Mouse (Mus musculus) embryo, embryonic 10.5 days (tissue): ENCODE results near the gene Asb17.
"Not testable (repeated sequence)": the region's sequence is repeated elsewhere in the genome, so short reads cannot be mapped to it uniquely, and the experiment has no call there.

ENCODE experiments used
- DNase-seq: peaks from one replicate; pipeline ENCODE4 v3.0.0-alpha.2; 2015; ENCODE audit warnings: low spot score

Asb17 gene

GRCm38 (mm10) chr3:153844030-153844429 is at the start of gene Asb17:
Gene Asb17, plus strand, starts transcription at chr3:153844209.
- DNase-seq, result no peak

- DNase-seq, result no peak
These were observed 46.4 kb upstream of the Asb17 start for GRCm38 (mm10) chr3:153797574-153797973.

GRCm38 (mm10) chr3:153799603-153800002 is 44.4 kb upstream of the Asb17 start:
- DNase-seq, result no peak

DNA sequence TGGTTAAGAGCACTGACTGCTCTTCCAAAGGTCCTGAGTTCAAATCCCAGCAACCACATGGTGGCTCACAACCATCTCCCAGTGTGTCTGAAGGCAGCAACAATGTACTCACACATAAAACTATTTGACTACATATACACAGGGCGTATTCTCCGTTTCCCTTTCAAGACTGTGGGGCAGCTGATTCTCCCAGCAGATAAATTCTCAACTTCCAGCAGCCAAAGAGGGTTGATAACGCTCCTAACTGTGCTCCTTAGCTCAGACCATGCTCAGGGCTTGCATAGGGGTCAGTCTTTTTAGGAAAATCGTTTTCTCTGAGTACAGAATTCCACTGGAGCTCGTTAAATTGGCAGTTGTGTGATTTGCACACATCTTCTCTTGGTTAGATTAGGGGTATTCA is 43.3 kb upstream of the Asb17 start:
- no peak for DNase-seq

DNA sequence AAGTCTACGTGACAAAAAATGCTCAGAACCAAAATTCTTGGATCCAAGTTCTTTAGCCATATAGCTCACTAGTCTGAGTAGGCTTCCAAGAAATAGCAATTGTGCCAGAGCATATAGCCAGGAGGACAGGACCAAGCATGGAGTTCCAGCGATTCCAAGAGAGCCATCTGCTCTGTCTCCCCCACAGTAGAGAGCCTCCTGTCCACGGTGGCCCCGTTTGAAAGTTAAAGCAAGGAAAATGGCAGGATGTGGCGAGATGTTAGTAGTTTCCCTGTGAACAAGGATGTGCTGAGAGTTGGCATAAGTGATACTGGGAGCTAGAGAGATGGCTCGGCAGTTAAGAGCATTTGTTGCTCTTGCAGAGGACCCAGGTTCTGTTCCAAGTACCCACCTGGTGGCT is 42.5 kb upstream of the Asb17 start:
- DNase-seq, result no peak

GRCm38 (mm10) chr3:153802640-153803039 is 41.4 kb upstream of the Asb17 start:
- DNase-seq, result no peak

DNA sequence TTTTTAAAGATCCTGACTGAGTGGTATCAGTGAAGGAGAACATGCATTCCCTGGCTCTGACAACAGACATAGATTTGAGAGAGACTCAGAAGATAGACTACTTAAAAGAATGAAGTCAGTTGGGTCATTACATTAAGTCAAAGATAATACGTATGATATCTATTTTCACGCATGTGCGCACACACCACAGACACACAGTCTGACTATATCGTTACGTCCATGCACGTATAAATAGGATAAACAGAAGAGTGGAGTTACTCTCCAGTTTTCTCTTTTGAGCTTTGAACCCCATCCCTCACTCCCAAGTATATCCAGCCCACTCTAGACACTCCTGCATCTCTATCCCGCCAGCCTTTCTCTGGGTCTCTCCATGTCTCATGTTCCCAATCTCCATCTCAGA is 40.0 kb upstream of the Asb17 start:
- no peak for DNase-seq

- DNase-seq, result peak; percentile 97
These were observed 37.8 kb upstream of the Asb17 start for GRCm38 (mm10) chr3:153806077-153806772.

DNA sequence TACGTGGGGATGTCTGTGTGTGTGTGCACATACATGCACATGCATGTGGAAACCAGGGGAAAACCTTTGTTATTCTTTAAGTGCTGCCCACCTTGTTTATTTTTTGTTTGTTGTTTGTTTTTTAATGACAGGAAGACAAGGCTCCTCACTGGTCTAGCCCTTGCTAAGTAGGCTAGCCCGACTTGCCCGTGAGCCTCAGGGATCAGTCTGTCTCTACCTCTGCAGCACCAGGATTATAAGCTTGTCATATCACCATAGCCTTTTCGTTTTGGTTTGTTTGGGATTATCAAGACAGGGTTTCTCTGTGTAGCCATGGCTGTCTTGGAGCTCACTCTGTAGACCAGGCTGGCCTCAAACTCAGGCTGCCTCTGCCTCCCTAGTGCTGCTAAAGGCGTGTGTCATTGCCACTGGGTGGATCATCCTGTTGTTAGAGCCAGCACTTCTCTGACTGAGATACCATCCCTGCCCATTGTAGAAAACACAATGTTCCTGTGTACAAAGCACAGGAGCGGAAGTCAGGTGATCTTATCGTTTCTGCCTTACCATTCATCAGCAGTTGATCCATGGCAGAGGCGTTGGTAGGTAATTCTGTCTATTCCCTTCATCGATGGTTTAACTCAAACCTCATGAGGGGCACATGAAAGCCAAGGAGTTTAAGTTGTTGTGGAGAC is 37.1 kb upstream of the Asb17 start:
- no peak for DNase-seq

- DNase-seq, result no peak
These were observed 36.4 kb upstream of the Asb17 start for GRCm38 (mm10) chr3:153807444-153808149.

- peak; percentile 58 for DNase-seq
These were observed 35.6 kb upstream of the Asb17 start for GRCm38 (mm10) chr3:153808406-153808805.

GRCm38 (mm10) chr3:153814026-153814425 is 30.0 kb upstream of the Asb17 start:
- no peak for DNase-seq

GRCm38 (mm10) chr3:153817376-153817890 is 26.6 kb upstream of the Asb17 start:
- DNase-seq, result no peak

DNA sequence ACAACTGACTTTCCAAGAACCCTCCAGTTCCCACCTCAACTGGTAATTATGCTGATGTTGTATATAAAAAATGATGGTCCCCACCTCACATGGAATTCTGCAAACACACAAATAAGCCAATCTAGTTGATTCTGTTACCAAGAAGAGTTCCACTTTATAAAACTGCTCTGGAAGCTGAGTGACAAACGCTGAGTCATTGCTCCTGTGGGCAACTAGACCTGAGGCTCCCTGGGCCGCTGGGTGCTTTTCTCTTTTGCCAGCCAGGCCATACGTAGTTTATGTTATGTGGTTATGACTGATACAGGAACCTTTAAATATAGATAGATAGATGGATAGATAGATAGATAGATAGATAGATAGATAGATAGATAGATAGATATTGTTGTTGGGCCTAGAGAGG is 25.3 kb upstream of the Asb17 start:
- no peak for DNase-seq

DNA sequence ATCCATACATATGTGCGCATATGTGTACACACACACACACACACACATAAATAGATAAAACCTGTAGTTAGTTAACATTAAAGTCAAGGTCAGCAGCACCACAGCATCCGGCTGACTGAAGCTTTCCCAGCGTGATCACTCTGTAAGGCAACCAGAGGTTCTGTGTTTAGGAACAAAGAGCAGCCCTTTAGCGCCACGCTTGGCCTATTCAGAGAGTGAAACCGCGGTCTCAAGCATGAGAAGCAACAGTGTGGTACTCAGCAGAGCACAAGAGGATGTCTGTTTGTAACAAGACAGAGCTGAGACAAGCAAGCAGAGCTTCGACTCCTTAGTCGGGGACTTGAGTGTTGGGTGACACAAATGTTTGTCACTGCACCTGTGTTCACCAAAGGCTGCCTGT is 24.6 kb upstream of the Asb17 start:
- peak; percentile 30 for DNase-seq

- no peak for DNase-seq
These were observed 20.1 kb upstream of the Asb17 start for GRCm38 (mm10) chr3:153823671-153824515.

- no peak for DNase-seq
These were observed 18.8 kb upstream of the Asb17 start for GRCm38 (mm10) chr3:153825197-153825596.

GRCm38 (mm10) chr3:153826616-153827015 is 17.4 kb upstream of the Asb17 start:
- peak; percentile 39 for DNase-seq

- not testable (repeated sequence) for DNase-seq
These were observed 14.2 kb upstream of the Asb17 start for GRCm38 (mm10) chr3:153829788-153830187.

DNA sequence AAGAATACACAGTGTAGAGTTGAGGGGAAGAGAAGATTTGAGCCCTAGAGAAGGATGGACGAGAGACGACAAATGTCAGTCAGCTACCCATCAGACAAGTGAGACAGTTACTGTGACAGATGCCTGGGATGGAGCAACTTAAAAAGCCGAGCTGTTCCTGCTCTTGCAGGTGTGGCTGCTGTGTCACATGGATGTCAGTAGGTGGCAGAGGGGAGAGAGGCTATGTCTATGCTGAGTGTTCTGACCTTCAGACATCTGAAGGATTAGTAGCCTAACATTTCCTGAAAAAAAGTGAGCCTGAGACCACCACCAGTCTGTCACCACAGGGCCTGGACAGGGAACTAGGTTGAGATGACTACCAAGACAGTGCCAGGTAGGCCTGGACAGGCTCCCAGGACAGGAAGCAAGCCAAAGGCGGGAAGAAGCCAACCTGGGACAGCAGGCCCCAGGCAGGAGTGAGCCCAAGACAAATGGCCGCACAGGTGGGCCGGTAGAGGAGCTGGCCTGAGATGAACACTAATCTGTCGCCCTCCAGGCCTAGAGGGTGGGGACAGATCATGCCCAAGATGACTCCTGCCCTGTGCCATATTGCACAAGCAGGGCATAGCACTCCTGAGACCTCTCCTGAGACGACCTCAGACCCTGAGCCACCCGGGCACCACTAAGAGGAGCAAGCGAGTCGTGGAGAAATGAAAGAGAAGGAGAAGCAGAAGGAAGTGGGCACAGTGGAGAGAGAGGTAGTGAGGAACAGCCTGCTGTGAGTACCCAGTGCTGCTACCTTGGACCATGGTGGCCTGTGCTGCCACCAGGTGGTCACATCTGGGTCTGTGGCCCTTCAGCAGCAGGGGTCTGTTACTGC is 12.8 kb upstream of the Asb17 start:
- DNase-seq, result peak; percentile 30
